Mouse (Mus musculus) limb, embryonic 14.5 days (tissue): ENCODE measurements around the gene Arhgef28. TPM values are rescaled to one million over a fixed set of nuclear protein-coding genes. Genes with fewer than 3 reads are reported as not detected.

Experiments used
- ATAC-seq: fragments of 200-750 bp; cut with Nextera tagmentation; 2 replicates; pipeline ENCODE4 v1.8.0; 2017; ENCODE audit warnings: low read depth, moderate number of reproducible peaks, moderate TSS enrichment; ENCODE audit not compliant: low FRiP score
- DNase-seq: peaks from one replicate; pipeline ENCODE4 v3.0.0-alpha.2; 2015; ENCODE audit warnings: low spot score
- H3K27ac ChIP-seq: fragments of 300-500 bp; sonication (generic); replicated peaks from 2 replicates; pipeline ENCODE4 v1.5.1; 2014; ENCODE audit warnings: low read depth, mild to moderate bottlenecking, low read length, moderate library complexity, mixed read lengths
- H3K27me3 ChIP-seq: fragments of 300-500 bp; sonication (generic); 2 replicates; pipeline ENCODE4 v1.6.1; 2014; ENCODE audit warnings: low read length, mixed read lengths; ENCODE audit not compliant: control insufficient read depth, insufficient read depth
- H3K36me3 ChIP-seq: fragments of 300-500 bp; sonication (generic); 2 replicates; pipeline ENCODE4 v1.6.1; 2014; ENCODE audit warnings: mild to moderate bottlenecking, low read length, moderate library complexity, mixed read lengths; ENCODE audit not compliant: control insufficient read depth, insufficient read depth
- H3K4me1 ChIP-seq: fragments of 300-500 bp; sonication (generic); 2 replicates; pipeline ENCODE4 v1.6.1; 2014; ENCODE audit warnings: antibody characterized with exemption, low read length, mixed read lengths; ENCODE audit not compliant: control insufficient read depth, insufficient read depth
- H3K4me2 ChIP-seq: fragments of 300-500 bp; sonication (generic); replicated peaks from 2 replicates; pipeline ENCODE4 v1.6.1; 2014; ENCODE audit warnings: low read depth, mild to moderate bottlenecking, low read length, moderate library complexity; ENCODE audit not compliant: severe bottlenecking
- H3K4me3 ChIP-seq: fragments of 300-500 bp; sonication (generic); replicated peaks from 2 replicates; pipeline ENCODE4 v1.5.1; 2014; ENCODE audit warnings: low read length
- H3K9ac ChIP-seq: fragments of 300-500 bp; sonication (generic); 2 replicates; pipeline ENCODE4 v1.6.1; 2014; ENCODE audit warnings: mild to moderate bottlenecking, low read depth, low read length, moderate library complexity; ENCODE audit not compliant: severe bottlenecking
- H3K9me3 ChIP-seq: fragments of 300-500 bp; sonication (generic); 2 replicates; pipeline ENCODE4 v1.6.1; 2016; ENCODE audit warnings: low read length; ENCODE audit not compliant: control insufficient read depth
- POLR2A ChIP-seq: fragments of 200-500 bp; IDR thresholded peaks from 2 replicates; pipeline ENCODE4 v1.8.0; 2012; ENCODE audit warnings: inconsistent platforms, mild to moderate bottlenecking, moderate library complexity, borderline replicate concordance; ENCODE audit not compliant: insufficient read depth, insufficient read length; ENCODE audit errors: extremely low read depth
- WGBS: fragments of 180-500 bp; shearing (Covaris S2); extraction: QIAGEN DNeasy Blood & Tissue Kit; methylation state at CpG from one replicate; pipeline ENCODE4 v1.1.7; 2014; 5-methylcytosine and 5-hydroxymethylcytosine counted together
- polyA plus RNA-seq, 2 experiments: library from polyadenylated mRNA; depleted of rRNA in 1 of 2; stranded (reverse) in 1 of 2; unstranded in 1 of 2; fragments of >200 nt; fragmentation: Nextera tagmentation in 1 of 2; extraction: Ambion mirVana in 1 of 2; gene quantifications; 2 replicates each; pipeline versions ENCODE4 v1.2.1 to v1.2.3; 2012 to 2014

The Arhgef28 gene
- polyA plus RNA-seq, 2 experiments, result 8.1 to 12.9 TPM

GRCm38 (mm10) chr13:98201436-98201835 lies 4.8 kb downstream of the Arhgef28 start:
- no peak for DNase-seq
- H3K9ac ChIP-seq, result no peak overlapping the region
- peaks cover under 1% of the 10 kb centered on the region; the same call in 1 of the 2 replicates for H3K4me1 ChIP-seq
- ATAC-seq, result no peak
- H3K27ac ChIP-seq, result no peak overlapping the region
- H3K4me2 ChIP-seq, result no peak overlapping the region
- H3K36me3 ChIP-seq, result no peaks in the 10 kb centered on the region
- H3K9me3 ChIP-seq, result no peaks in the 10 kb centered on the region
- H3K4me3 ChIP-seq, result no peak overlapping the region
- H3K27me3 ChIP-seq, result no peaks in the 10 kb centered on the region
- 60% methylated on average over 9 of the region's 9 CpGs for WGBS
- no peak for TF ChIP-seq POLR2A

- H3K4me2 ChIP-seq, result no peak overlapping the region
- no peak overlapping the region for H3K27ac ChIP-seq
- H3K36me3 ChIP-seq, result no peaks in the 10 kb centered on the region
- H3K9ac ChIP-seq, result no peak overlapping the region
- H3K4me3 ChIP-seq, result no peak overlapping the region
- TF ChIP-seq POLR2A, result no peak
- 62% methylated on average over 10 of the region's 10 CpGs for WGBS
- H3K27me3 ChIP-seq, result no peaks in the 10 kb centered on the region
- ATAC-seq (no peak), DNase-seq (no peak)
- no peaks in the 10 kb centered on the region for H3K4me1 ChIP-seq
- H3K9me3 ChIP-seq, result no peaks in the 10 kb centered on the region
These were observed 13.6 kb downstream of the Arhgef28 start for GRCm38 (mm10) chr13:98192596-98192995.

GRCm38 (mm10) chr13:98188500-98188899 lies 17.7 kb downstream of the Arhgef28 start:
- DNase-seq, result no peak
- TF ChIP-seq POLR2A, result no peak
- H3K4me3 ChIP-seq, result no peak overlapping the region
- no peaks in the 10 kb centered on the region for H3K27me3 ChIP-seq
- no peaks in the 10 kb centered on the region for H3K4me1 ChIP-seq
- H3K4me2 ChIP-seq, result no peak overlapping the region
- H3K36me3 ChIP-seq, result no peaks in the 10 kb centered on the region
- 95% methylated on average over 2 of the region's 2 CpGs for WGBS
- no peaks in the 10 kb centered on the region for H3K9me3 ChIP-seq
- no peak overlapping the region for H3K27ac ChIP-seq
- no peak for ATAC-seq
- no peak overlapping the region for H3K9ac ChIP-seq

- DNase-seq (no peak), ATAC-seq (no peak)
- no peak overlapping the region for H3K9ac ChIP-seq
- no peaks in the 10 kb centered on the region for H3K4me1 ChIP-seq
- H3K9me3 ChIP-seq, result no peaks in the 10 kb centered on the region
- H3K27me3 ChIP-seq, result no peaks in the 10 kb centered on the region
- no peak overlapping the region for H3K4me2 ChIP-seq
- no peaks in the 10 kb centered on the region for H3K36me3 ChIP-seq
- 93% methylated on average over 1 of the region's 1 CpGs for WGBS
- H3K27ac ChIP-seq, result no peak overlapping the region
- H3K4me3 ChIP-seq, result no peak overlapping the region
- no peak for TF ChIP-seq POLR2A
These were observed 18.3 kb downstream of the Arhgef28 start for GRCm38 (mm10) chr13:98187904-98188303.

DNA sequence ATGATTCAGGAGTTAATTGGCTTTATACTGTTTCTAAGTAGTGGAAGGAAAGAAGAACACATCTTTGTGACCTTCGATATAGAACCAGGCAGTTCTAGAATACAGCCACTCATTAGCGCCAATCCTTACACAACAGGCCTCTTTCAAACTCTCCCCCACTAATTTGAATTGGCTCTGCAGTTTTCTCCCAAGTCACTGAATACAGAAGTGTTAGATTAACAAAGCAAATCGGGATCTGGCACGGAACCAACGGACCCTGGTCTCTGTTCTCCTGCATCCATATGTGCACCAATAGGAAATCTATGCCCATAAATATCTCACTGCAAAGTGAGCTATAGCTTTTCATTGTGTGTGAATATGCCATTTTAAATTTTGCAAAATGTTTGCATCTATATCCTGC lies 20.1 kb downstream of the Arhgef28 start:
- WGBS, result 52% methylated on average over 5 of the region's 5 CpGs

DNA sequence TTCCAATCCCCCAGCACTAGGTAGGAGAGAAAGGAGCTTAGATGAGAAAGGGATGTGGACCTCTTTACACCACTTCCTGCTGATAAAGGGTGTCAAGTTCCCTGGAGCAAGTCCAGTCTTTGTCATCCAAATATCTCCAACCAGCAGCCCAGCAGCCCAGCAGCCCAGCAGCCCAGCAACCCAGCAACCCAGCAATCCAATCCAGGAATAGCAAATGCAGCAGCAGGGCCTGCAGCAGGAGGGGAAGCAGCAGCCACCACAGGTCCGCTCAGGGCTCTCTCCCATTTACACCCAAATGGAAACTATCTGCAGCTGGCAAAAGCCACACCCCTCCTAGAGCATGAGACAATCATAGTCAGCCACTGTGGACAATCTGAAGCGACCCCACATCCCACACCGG lies 21.6 kb downstream of the Arhgef28 start:
- Histone ChIP-seq H3K36me3 (no peaks in the 10 kb centered on the region), H3K9ac (no peak overlapping the region), H3K4me3 (no peak overlapping the region), H3K9me3 (no peaks in the 10 kb centered on the region), H3K4me1 (no peaks in the 10 kb centered on the region), H3K27me3 (no peaks in the 10 kb centered on the region), H3K27ac (no peak overlapping the region), H3K4me2 (no peak overlapping the region)
- WGBS, result 51% methylated on average over 3 of the region's 3 CpGs
- ATAC-seq (no peak), DNase-seq (no peak)
- TF ChIP-seq POLR2A, result no peak

More for the DNA sequence above, 20.1 kb downstream of the Arhgef28 start:
- no peak overlapping the region for H3K4me2 ChIP-seq
- no peak for DNase-seq
- H3K36me3 ChIP-seq, result no peaks in the 10 kb centered on the region
- H3K9ac ChIP-seq, result no peak overlapping the region
- no peaks in the 10 kb centered on the region for H3K4me1 ChIP-seq
- no peak overlapping the region for H3K4me3 ChIP-seq
- no peak overlapping the region for H3K27ac ChIP-seq
- no peak for TF ChIP-seq POLR2A
- H3K9me3 ChIP-seq, result no peaks in the 10 kb centered on the region
- no peaks in the 10 kb centered on the region for H3K27me3 ChIP-seq
- ATAC-seq, result no peak
